Mouse (Mus musculus): ENCODE measurements around the gene Igf1.
A peak's percentile ranks its signal among the peaks of the same experiment; 100 is the strongest.

Gene Igf1

DNA sequence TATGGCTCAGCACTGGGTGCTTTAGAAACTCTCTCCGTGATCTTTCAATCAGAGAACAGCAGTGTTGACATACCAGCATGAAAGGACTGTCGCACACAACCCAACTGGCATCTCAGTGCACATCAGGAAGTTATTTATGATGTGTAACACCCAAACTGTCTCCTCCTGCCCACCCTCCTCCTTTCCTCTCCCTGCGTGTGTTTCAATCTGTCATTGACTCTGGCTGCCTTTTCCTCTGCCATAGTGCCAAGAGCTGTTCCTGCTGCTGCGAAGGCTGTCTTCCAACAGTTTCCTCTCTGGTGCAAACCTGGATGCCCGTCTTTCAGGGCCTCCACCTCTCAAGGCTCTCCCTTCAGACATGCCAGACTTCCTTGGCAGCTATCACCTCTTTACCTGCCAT, 46.3 kb downstream of the Igf1 start:
- DNase-seq: peak; percentile 23 to 28

DNA sequence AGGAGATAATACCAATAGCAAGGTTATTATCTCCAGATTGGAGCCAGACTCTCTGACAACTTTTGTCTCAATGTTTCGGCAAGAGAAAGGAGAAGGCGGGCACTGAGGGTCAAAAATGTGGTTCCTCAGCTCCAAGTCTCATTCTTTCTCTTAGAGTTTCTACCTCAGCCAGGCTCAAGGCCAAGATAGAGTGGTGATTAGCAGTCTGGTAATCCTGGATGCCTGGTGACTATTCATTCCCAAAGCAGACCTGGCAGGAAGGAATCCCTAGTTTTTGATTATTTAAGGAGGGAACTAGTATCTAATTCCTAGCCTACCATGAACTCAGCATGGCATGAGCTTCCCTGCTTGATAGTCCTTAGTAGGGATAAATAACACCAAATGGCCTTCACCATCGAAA, 47.0 kb downstream of the Igf1 start:
- DNase-seq: no peak

DNA sequence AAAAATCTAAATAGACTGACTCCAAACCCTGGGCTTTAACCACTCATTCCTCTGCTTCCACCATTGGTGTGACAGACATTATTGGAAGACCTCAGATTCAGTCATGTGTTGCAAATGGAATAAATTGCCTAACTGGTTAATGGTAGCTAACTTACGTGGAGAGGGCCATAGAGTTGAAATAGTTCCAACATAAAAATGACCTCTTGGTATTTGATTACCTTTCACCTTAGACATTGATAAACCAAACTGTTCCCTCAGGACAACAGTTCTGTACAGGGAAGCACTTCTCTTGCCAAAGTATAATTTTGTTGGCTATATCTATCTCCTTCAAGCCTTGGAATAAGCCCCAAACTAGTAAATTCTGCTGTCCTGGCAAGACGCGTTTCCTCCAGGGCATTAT, 48.1 kb downstream of the Igf1 start:
- DNase-seq: no peak

DNA sequence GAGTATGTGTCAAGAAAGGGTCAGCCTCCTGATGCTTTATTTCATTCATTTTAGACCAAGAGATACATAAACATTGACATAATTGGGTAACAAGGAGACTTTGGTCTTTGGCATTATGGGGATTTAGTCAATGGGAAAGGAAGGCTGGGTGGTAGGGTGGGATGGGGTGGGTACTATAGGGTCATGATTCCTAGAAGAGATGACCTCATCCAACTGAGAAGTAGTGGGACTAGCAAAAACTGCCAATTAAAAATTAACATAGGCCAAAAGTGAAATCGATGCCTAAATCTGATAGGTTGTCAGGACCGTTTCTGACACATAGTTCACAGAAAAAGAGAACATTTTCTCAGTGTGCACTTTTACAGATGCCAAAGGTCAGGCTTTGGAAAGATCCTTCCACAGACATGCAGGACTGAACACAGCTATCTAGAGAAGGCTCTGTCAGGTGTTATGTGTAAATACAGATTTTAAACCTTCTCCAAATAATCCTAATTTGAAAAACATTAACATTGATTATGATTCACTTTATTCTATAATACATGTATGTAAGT, 48.8 kb downstream of the Igf1 start:
- DNase-seq: no peak

DNA sequence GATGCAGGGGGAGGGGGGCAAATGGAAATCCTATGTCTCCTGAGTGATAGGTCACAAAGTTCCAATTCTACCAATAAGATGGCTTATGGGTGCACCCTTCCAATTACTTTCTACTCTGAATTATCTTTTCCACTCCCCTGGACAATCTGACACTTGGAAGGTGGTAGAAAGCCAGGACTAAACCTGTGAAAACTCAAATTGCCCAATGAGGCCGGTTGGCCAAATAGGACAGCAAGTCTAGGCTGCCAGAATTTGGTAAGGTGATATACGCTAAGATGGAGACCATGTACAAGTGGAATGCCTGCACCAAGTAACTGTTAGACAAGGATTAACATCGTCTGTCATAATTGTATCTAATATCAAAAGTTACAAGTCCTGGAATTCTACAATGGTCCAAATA, 55.8 kb downstream of the Igf1 start:
- DNase-seq: no peak

DNA sequence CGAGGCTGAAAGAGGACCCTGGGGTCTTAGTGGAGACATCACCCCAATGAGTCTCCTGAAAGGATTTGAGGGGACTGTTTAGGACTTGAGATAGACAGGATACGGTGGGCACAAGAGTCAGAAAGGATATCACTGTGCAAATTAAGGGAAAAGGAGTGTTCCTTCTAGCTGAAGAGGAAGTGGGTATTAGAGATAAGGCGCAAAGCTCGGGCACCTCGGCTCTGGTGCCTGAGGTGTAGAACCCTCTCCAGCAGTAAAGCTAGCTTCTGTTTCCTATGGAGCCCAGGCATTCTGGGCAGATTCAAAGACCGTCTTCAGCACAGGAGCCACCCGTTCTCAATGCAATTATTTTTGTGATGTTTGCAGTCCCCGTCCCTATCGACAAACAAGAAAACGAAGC, 56.9 kb downstream of the Igf1 start:
- DNase-seq: no peak

DNA sequence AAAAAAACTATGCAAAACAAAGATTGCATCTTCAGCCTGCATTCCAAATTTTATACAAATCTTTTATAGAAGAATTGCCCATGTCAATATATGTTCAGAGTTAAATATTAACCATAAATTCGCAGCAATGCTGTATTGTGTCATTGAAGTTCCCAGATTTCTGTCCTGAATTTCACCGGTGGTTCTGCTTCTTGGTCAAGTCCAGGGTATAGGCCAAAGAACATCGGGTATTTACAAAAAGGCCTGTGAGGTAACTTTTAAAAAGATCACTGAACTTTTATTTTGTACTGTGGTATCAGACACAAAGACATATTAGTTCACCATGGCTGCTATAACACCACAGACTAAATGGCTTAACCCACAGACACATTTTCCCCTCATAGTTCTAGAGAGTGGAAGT, 57.7 kb downstream of the Igf1 start:
- no peak for DNase-seq

DNA sequence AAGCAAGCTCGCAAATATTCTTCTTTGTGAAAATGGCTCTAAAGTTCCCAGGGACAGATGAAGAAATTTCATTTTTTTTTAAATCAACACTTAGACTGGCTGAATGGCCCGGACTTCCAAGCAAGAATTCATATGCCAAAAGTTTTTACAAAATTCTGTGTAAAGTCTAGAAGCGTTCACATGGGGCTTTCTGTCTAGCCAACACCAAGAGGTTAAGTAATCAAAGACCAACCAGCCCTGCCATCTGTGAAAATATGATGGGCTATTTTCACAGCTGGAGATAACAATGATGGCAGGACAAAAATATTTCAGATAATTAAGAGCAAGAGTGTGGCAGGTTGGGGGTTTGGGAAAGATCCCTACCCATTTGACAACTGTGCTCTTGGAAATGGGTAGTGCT, 64.2 kb downstream of the Igf1 start:
- no peak for DNase-seq

DNA sequence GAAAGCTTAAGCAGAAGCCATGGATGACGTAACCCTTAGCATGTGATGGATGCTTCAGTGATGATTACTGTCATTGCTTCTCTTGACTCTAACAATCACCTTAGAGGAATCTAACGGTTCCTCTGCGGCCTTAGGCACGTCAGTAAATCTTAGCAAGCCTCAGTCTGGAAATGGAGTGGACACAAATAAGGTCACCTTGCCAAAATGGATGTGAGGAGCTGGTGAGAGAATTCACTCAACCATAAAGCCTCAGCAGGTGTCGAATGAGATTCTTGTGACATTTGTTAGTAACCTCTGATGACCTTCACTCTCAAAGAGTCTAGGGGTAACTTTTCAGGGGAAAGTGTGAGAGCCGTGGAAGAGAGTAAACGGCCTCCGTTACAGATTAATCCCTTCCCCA, 68.5 kb downstream of the Igf1 start:
- DNase-seq: no peak

DNA sequence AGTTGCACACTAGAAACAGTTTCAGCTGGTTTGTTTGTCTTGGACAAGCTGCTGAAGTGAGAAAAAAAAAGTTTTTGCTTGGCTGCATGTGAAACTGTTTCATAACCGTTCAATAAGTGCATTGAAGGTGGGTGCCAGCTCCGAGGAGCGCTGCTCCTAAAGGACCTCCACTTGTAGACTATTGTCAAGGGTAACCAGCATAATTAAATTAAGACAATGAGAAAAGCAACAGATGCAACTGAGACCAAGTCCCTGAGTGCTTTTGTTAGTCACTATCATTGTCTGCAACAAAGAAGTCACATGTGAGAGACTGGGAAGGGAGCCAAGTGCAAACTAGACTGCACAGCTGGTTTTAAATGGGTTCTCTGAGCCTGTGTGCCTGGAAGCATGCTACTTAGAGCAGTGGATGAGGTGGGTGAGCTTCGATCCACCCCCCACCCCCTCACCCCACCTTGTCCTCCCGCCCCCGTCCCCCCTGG, 69.1 kb downstream of the Igf1 start:
- peak; percentile 7 to 16 for DNase-seq

DNA sequence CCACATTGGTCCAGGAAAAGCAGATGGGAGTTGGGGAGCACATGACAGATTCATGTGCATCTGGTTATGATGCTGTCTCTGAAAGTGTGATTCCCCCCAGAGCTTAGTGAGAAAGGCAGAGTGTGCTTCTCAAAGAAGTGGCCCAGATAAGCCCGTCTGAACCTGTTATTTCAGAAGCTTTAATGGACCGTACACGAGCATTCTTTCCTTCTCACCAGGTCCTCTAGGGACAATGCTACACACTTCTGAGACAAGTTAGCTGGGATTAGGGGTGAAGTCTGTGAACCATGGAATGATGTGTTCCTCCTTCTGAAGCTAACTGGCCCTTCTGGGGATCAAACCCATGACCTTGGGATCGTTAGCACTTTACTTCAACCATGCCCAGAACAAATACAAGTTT, 90.1 kb downstream of the Igf1 start:
- DNase-seq: no peak

DNA sequence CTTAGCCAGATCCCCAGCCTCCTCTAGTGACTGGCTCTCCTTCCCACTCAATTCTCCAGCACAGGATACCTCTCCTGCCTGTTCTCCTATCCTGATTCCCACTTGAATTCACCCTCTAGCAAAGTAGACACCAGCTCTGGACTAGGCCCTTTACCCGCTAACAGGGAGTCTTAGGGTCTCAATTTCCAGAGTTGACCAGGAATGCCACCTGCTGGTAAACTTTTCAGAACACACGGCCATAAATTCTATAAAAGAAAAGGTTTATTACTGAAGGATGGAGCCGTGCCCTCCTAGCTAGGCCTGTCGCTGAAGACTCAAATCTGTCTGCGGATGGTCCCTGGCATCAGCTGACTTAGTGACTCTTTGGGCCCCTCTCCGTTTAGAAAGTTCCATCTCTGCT, 113.5 kb downstream of the Igf1 start:
- no peak for DNase-seq

DNA sequence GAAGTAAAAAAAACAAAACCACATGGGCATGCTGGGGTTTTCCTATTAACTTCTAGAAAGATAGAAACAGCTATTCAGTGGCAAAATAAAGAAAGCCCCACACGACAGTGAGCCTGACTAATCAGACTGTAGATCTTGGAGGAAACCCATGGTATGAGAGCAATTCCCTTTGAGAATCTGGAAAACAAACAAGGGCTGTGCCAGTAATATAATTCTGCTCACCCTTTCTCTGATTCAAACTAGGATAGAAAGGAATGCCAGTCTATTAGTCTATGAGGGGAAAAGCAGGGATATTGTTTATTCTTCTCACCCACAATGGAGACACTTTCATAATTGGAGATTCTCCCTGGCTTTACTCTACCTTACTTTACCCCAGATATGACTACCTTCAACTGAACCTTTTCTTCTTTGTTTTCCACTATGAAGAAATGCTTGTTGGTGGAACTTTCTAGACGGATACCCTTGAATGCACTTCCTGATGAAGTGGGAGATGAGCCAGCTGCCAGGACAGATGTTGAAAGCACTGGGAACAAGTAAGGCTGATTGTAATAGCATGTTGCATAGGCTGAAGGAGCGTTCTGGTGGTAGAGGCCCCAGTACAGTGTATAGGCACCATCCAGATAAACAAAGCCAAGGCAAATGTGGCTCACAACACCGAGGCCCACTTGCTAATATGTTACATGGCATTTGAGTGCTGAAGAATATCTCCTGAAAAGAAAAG, 116.0 kb downstream of the Igf1 start:
- DNase-seq: no peak

DNA sequence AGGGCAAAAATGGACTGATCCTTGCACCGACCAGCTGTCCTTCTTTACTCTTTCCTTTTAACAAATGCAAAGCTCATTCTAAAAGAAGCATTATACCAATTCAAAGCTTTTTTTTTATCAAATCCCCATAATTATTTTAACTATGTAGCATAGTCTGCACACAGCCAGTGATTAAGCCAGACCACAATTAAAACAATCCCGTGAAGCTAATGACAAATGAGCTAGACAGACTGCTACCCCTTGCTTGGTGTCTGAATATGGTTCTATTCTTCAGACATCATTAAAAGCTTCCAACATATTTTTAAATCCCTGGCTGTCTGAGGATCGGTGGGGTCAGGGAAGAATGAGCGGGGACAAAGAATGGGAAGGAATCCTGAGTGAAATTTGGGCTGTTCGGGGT, 127.3 kb downstream of the Igf1 start:
- DNase-seq: no peak

DNA sequence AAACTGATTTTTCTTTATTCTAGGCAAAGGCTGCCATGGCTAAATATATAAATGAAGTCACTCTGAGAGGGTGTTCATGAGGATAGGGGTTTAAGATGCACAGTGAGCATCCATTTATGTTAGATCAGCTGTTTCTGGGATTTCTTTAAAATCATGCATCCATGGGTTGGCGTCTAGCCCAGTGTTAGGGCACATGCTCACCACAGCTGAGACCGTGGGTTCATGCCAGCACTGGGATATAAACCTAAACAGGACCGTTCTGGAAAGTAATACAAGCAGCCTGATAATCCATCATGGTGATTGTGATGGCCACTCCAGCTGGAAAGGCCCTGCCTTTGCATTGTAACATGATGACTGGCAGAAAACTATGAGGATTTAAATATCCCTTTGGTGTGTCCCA, 128.1 kb downstream of the Igf1 start:
- DNase-seq: peak; percentile 10 to 28
